Mouse (Mus musculus) heart, adult 2 months (tissue): ENCODE measurements around the gene Mlxip.

ENCODE experiments used
- CTCF ChIP-seq: fragments of 200-600 bp; IDR thresholded peaks from 2 replicates; pipeline ENCODE4 v1.8.1; 2022; ENCODE audit warnings: antibody characterized with exemption, mild to moderate bottlenecking, moderate library complexity
- EP300 ChIP-seq: fragments of 200-500 bp; IDR thresholded peaks from 2 replicates; pipeline ENCODE4 v1.6.1; 2011; ENCODE audit warnings: low read depth, low read length, control low read depth; ENCODE audit not compliant: insufficient read depth
- POLR2A ChIP-seq: fragments of 200-500 bp; IDR thresholded peaks from 2 replicates; pipeline ENCODE4 v1.6.1; 2011; ENCODE audit warnings: mild to moderate bottlenecking, low read depth, low read length, control low read depth; ENCODE audit not compliant: insufficient read depth

DNA sequence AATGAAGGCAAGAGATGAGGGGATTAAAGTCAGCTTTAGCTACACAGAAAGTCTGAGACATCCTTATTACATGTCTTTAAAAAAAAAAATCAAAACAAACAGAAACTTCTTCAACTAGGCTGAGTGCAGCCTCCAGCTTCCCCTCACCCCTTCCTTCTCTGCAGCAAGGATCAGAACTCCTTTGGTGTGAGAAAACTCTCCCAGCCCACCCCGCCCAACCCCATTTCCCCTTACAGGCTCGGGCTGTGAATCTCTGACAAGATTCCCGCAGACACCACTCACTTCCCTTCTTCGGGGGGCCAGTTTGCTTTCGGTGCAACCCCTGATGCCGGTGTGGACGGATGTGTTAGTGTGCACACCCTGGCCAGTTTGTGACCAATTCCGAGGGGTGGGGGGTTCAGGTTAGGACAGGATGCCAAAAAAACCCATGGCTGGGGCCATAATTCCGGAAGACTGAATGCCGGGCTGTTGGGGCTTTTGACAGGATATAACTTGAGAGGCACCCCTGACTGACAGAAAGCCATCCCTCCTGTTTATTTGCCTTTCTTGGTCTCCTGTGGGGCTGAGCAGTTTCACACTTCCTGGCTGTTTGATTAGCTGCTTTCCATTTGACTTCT lies 76.3 kb downstream of the Mlxip start:
- TF ChIP-seq POLR2A (no peak), CTCF (no peak), EP300 (no peak)
